Mouse (Mus musculus): ENCODE measurements around the gene Etl4.

Gene Etl4

DNA sequence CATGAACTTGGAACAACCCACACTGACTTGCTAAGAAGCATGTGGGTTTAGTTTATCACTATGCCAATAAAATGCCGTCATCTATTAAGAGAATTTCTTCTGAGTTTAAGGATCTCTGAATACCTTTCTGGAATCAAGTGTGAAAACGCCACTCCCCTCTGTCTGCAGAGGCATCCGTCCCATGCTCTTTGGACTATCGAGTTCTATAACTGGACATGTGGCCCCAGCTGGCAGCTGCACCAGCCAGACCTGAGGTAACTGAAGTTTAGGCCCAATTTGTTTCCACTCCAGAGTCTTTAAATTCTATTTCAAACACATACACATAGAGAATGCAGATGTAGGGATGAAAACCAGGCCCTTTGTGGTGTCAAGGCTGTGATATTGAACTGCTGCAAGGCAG, 795.5 kb downstream of the Etl4 start:
- DNase-seq (ENCODE audit: low read depth, low spot score): no peak

GRCm38 (mm10) chr2:20710589-20710988, 801.0 kb downstream of the Etl4 start:
- no peak for DNase-seq (ENCODE audit: low read depth, low spot score)

GRCm38 (mm10) chr2:20711024-20711423, 801.4 kb downstream of the Etl4 start:
- DNase-seq (ENCODE audit: low read depth, low spot score): no peak

DNA sequence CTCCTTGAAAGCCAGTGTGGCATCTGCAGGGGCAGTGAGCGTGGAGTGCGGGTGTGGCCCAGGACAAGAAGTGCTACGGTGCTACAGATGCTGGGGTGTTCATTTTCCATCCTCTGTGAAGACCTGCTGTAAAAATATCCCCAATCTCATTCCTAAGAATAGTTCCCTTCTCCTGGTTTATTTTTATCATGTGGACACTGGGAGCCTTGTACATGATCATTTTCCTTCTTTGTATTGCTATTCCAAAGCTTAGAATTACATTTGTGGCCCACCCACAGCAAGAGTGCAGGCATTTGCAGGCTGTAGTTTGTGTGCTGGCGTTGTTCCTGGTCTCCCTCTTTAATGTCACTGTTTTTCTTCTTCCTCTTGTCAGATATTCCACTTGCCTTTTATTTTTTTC, 809.5 kb downstream of the Etl4 start:
- no peak for DNase-seq (ENCODE audit: low read depth, low spot score)

GRCm38 (mm10) chr2:20721098-20721497, 811.5 kb downstream of the Etl4 start:
- DNase-seq (ENCODE audit: low read depth, low spot score): no peak

GRCm38 (mm10) chr2:20722165-20722991, 812.8 kb downstream of the Etl4 start:
- DNase-seq (ENCODE audit: low read depth, low spot score): no peak

DNA sequence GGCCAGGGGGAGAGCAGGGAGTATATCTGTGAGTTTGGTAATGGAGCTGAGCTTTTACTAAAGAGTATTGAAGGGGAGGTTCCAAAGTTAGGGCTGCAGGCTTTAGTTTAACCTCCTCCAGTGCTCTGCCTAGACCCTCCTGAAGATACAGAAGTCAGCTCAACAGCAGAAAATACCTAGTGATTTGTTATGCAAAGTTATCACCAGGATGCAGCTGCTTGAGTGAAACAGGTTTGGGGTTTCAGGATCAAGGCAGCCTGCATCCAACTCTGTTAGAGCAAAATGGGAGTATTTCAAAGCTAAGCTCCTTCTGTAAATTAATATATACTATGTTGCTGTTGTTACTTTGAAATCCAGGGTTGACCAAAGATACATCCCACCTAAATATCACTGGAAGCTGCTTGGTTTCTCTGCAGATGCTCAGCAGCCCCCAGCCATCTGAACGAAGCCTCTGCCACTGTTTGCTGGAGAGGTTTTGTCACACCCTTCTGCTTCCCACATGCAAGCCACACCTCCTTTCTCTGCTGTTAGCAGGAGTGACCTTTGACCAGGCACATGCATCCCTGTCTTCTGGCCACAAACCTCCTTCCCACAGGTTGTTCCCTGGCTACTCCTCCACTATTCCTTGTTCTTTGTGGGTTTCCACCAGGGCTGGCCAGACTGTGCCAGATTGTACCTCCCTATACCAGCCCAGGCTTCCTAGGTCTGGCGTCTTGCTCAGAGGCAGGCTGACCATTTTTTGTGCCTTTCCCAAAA, 814.6 kb downstream of the Etl4 start:
- peak; percentile 62 for DNase-seq (ENCODE audit: low read depth, low spot score)

DNA sequence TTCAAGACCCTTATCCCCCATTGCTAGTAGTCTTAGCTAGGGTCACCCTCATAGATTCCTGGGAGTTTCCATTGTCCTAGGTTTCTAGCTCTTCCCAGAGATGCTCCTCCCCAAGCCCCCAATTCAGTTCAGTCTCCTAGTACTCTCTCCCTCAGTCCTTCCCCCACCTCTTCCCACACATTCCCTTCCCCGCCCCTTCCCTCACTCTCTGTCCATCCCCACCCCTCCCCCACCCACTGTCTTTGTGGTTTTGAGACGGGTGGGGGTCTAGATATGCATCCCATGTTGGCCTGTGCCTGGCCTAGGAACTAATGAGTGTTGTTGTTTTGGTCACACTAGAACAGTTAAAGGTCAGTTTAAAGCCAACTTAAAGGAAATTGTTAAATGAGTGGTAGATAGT, 817.4 kb downstream of the Etl4 start:
- no peak for DNase-seq (ENCODE audit: low read depth, low spot score)

- DNase-seq (ENCODE audit: low read depth, low spot score): no peak
Measured at GRCm38 (mm10) chr2:20727752-20728438, 818.3 kb downstream of the Etl4 start.

GRCm38 (mm10) chr2:20735444-20735843, 825.9 kb downstream of the Etl4 start:
- peak; percentile 26 for DNase-seq (ENCODE audit: low read depth, low spot score)

DNA sequence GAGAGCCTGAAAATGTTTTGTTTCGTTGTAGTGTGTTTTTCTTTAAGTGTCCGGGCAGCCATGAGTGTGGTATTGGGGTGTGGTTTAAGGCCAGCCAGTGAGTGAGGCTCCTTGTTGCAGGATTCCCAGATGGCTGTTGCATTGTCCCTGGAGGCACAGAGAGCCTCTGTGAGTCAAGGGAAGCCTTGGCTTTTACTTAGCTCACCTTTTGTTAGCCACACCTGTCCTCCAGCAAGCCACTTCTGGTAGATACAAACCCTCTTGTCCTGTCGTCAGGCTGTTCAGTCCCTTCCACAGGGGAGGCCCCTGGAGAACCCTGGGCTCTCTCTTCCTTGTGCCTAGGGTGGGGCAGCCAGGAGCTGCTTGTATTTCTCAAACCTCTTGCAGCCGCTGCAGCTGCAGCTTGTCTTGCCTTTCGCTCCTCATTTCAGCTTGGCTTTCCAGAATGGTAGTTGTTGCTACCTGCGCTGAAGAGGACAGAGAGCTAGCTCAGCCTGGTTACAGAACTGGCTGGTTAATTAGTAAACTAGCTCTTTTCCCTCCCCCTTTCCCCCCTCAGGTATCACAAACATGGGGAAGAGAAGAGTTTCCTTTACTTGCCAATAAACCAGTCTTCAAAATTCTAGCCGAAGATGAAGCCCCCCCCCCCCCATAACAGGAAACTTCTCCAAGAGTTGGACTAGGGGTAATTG, 826.9 kb downstream of the Etl4 start:
- DNase-seq (ENCODE audit: low read depth, low spot score): no peak

DNA sequence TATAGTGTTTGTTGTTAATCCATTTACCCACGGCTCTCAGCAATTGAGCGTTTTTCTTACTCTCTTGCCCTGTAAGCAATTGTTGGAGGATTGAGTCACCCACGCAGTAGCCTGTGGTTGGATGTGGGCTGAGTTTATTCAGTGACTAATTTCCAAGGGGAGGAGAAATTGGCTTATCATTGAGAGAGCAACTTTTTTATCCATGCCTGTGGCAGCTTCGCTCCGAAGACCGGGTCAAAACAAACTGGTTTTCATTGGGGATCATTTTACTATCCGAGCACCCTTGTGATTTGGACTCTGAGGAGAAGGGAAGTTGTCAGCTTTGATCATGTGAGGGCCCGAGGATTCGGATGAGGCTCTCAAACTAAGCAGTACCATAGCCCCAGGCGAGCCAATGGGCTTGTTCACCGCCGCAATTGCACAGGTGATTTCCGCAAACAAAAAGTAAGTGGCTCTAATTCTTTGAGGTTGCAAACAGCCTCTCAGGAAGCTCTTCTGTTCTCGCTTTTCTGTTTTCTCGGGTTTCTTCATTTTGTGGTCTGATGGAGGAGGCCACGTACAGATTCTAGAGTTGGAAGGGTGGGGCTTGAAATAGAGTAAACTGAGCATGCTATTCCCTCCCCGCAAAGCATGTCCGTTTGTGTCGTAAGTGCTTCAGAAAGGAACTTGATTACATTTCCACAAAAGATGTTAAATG, 827.7 kb downstream of the Etl4 start:
- no peak for DNase-seq (ENCODE audit: low read depth, low spot score)

GRCm38 (mm10) chr2:20737837-20738236, 828.3 kb downstream of the Etl4 start:
- no peak for DNase-seq (ENCODE audit: low read depth, low spot score)

GRCm38 (mm10) chr2:20747723-20748122, 838.1 kb downstream of the Etl4 start:
- no peak for DNase-seq (ENCODE audit: low read depth, low spot score)

- peak; percentile 3 for DNase-seq (ENCODE audit: low read depth, low spot score)
Measured at GRCm38 (mm10) chr2:20748481-20748880, 838.9 kb downstream of the Etl4 start.

- DNase-seq (ENCODE audit: low read depth, low spot score): no peak
Measured at GRCm38 (mm10) chr2:20749687-20750086, 840.1 kb downstream of the Etl4 start.

- DNase-seq (ENCODE audit: low read depth, low spot score): no peak
Measured at GRCm38 (mm10) chr2:20753282-20754110, 843.9 kb downstream of the Etl4 start.

DNA sequence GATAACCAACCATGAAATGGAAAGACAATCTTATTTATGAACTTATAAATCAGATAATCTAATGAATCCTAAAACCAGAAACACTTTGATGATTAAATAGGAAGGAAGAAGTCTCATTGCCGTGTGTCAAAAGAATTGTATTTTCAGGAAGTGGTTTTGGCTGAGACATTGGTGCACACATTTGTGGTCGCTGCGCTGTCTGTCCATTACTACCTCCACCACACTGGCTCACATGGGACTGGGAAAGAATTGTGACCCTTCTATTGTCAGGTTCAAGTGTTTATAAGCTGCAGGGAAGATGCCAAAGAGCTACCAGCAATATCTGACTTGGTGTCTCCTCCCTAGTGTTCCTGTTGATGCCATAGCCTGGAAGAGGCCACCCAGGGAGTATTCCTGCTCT, 847.4 kb downstream of the Etl4 start:
- no peak for DNase-seq (ENCODE audit: low read depth, low spot score)

- no peak for DNase-seq (ENCODE audit: low read depth, low spot score)
Measured at GRCm38 (mm10) chr2:20759045-20759662, 849.6 kb downstream of the Etl4 start.

- no peak for DNase-seq (ENCODE audit: low read depth, low spot score)
Measured at GRCm38 (mm10) chr2:20761320-20761719, 851.7 kb downstream of the Etl4 start.
